Mouse (Mus musculus) ES-Bruce4 (cell line): ENCODE measurements around the gene Moap1. TPM values are rescaled to one million over a fixed set of nuclear protein-coding genes. Genes with fewer than 3 reads are reported as not detected.

Experiments
- H3K27ac ChIP-seq: 2 replicates; pipeline ENCODE4 v1.5.1; 2012; ENCODE audit warnings: low read length, inconsistent platforms; ENCODE audit not compliant: insufficient read depth
- H3K27me3 ChIP-seq: 2 replicates; pipeline ENCODE4 v1.6.1; 2012; ENCODE audit warnings: mild to moderate bottlenecking, low read length, inconsistent platforms; ENCODE audit not compliant: control insufficient read depth, poor library complexity, insufficient read depth, severe bottlenecking
- H3K36me3 ChIP-seq: 2 replicates; pipeline ENCODE4 v1.6.1; 2012; ENCODE audit warnings: inconsistent platforms, mild to moderate bottlenecking, low read length, moderate library complexity; ENCODE audit not compliant: control insufficient read depth, poor library complexity, insufficient read depth, severe bottlenecking
- H3K4me1 ChIP-seq: one replicate; pipeline ENCODE4 v1.8.1; 2011; ENCODE audit warnings: low read length; ENCODE audit not compliant: control insufficient read depth, insufficient read depth
- H3K4me3 ChIP-seq: 2 replicates; pipeline ENCODE4 v1.5.1; 2011; ENCODE audit warnings: low read depth, mild to moderate bottlenecking, low read length
- H3K9ac ChIP-seq: 2 replicates; pipeline ENCODE4 v1.6.1; 2012; ENCODE audit warnings: low read depth, mild to moderate bottlenecking, inconsistent platforms; ENCODE audit not compliant: poor library complexity, severe bottlenecking
- H3K9me3 ChIP-seq: replicated peaks from 2 replicates; pipeline ENCODE4 v1.6.1; 2012; ENCODE audit warnings: mild to moderate bottlenecking, low read length, inconsistent platforms; ENCODE audit not compliant: control insufficient read depth, poor library complexity, insufficient read depth, severe bottlenecking
- CTCF ChIP-seq: IDR thresholded peaks from one replicate; pipeline ENCODE4 v1.8.1; 2011; ENCODE audit warnings: low read depth, low read length
- EP300 ChIP-seq: IDR thresholded peaks from 2 replicates; pipeline ENCODE4 v1.6.1; 2011; ENCODE audit warnings: low read depth, low read length; ENCODE audit not compliant: insufficient read depth
- POLR2A ChIP-seq: IDR thresholded peaks from one replicate; pipeline ENCODE4 v1.8.1; 2011; ENCODE audit warnings: low read length; ENCODE audit not compliant: insufficient read depth
- polyA plus RNA-seq: library from polyadenylated mRNA; stranded (reverse); fragments of >200 nt; gene quantifications from 2 replicates; pipeline ENCODE4 v1.2.4, GENCODE M21; 2011; ENCODE audit warnings: low read depth; ENCODE audit not compliant: missing spikeins, insufficient read depth, insufficient read length

The Moap1 gene
- polyA plus RNA-seq, 1 experiment, result 6.7 TPM

GRCm38 (mm10) chr12:102723861-102724260 lies 19.6 kb downstream of the Moap1 start:
- Histone ChIP-seq H3K36me3 (no peaks in the 10 kb centered on the region), H3K4me1 (peaks cover 9% of the 10 kb centered on the region), H3K9me3 (no peaks in the 10 kb centered on the region), H3K9ac (no peak overlapping the region), H3K27ac (no peak overlapping the region), H3K4me3 (no peak overlapping the region), H3K27me3 (no peaks in the 10 kb centered on the region)
- TF ChIP-seq CTCF (no peak), POLR2A (no peak), EP300 (no peak)

GRCm38 (mm10) chr12:102722966-102723365 lies 20.5 kb downstream of the Moap1 start:
- TF ChIP-seq CTCF, result no peak
- no peak for TF ChIP-seq EP300
- TF ChIP-seq POLR2A, result no peak
- peak overlapping the region; percentile 56; the same call in 1 of the 2 replicates for H3K27ac ChIP-seq

GRCm38 (mm10) chr12:102722451-102722850 lies 21.0 kb downstream of the Moap1 start:
- H3K27ac ChIP-seq, result 0 out of 2 replicates have a peak overlapping the region, but pooled peaks have one; percentile 41

More at GRCm38 (mm10) chr12:102722966-102723365, 20.5 kb downstream of the Moap1 start:
- H3K36me3 ChIP-seq, result no peaks in the 10 kb centered on the region
- H3K9me3 ChIP-seq, result no peaks in the 10 kb centered on the region
- no peaks in the 10 kb centered on the region for H3K27me3 ChIP-seq
- no peak overlapping the region for H3K4me3 ChIP-seq
- no peak overlapping the region for H3K9ac ChIP-seq
- H3K4me1 ChIP-seq, result peaks cover 9% of the 10 kb centered on the region

GRCm38 (mm10) chr12:102719552-102720315 lies 23.7 kb downstream of the Moap1 start:
- Histone ChIP-seq H3K9ac (peak overlapping the region; percentile 10; the same call in 1 of the 2 replicates), H3K9me3 (no peaks in the 10 kb centered on the region), H3K4me3 (no peak overlapping the region), H3K4me1 (peaks cover 8% of the 10 kb centered on the region), H3K36me3 (no peaks in the 10 kb centered on the region), H3K27ac (peak overlapping the region; percentile 70), H3K27me3 (no peaks in the 10 kb centered on the region)
- TF ChIP-seq POLR2A (no peak), CTCF (peak; percentile 70)

More at GRCm38 (mm10) chr12:102722451-102722850, 21.0 kb downstream of the Moap1 start:
- no peaks in the 10 kb centered on the region for H3K36me3 ChIP-seq
- peaks cover 9% of the 10 kb centered on the region for H3K4me1 ChIP-seq
- no peak overlapping the region; the same call in 1 of the 2 replicates for H3K4me3 ChIP-seq
- no peaks in the 10 kb centered on the region for H3K27me3 ChIP-seq
- H3K9me3 ChIP-seq, result no peaks in the 10 kb centered on the region
- peak overlapping the region; percentile 16 for H3K9ac ChIP-seq
- TF ChIP-seq EP300, result 0 out of 2 replicates have a peak, but pooled peaks have one; percentile 5
- TF ChIP-seq POLR2A, result no peak

- H3K4me3 ChIP-seq, result no peak overlapping the region
- 0 out of 2 replicates have a peak overlapping the region, but pooled peaks have one; percentile 24 for H3K9ac ChIP-seq
- no peaks in the 10 kb centered on the region for H3K9me3 ChIP-seq
- H3K27me3 ChIP-seq, result no peaks in the 10 kb centered on the region
- H3K27ac ChIP-seq, result peak overlapping the region; percentile 86
- peaks cover 18% of the 10 kb centered on the region for H3K4me1 ChIP-seq
- no peaks in the 10 kb centered on the region for H3K36me3 ChIP-seq
- TF ChIP-seq CTCF, result no peak
These were observed 28.6 kb downstream of the Moap1 start for GRCm38 (mm10) chr12:102714654-102715395.

- Histone ChIP-seq H3K36me3 (no peaks in the 10 kb centered on the region), H3K27me3 (no peaks in the 10 kb centered on the region), H3K9ac (peak overlapping the region; percentile 24; the same call in 1 of the 2 replicates), H3K4me3 (no peak overlapping the region), H3K4me1 (peaks cover 18% of the 10 kb centered on the region), H3K9me3 (no peaks in the 10 kb centered on the region), H3K27ac (peak overlapping the region; percentile 85)
- TF ChIP-seq EP300 (peak; percentile 75), CTCF (no peak), POLR2A (peak; percentile 13)
These were observed 29.3 kb downstream of the Moap1 start for GRCm38 (mm10) chr12:102714116-102714515.
